Mouse (Mus musculus) brain, embryonic 18.5 days (tissue): ENCODE data around the gene Nsg2.
A peak's percentile ranks its signal among the peaks of the same experiment; 100 is the strongest.

Source experiments
- DNase-seq: peaks from one replicate; pipeline ENCODE4 v3.0.0-alpha.2; 2012; ENCODE audit warnings: low read depth, low spot score

Gene Nsg2

DNA sequence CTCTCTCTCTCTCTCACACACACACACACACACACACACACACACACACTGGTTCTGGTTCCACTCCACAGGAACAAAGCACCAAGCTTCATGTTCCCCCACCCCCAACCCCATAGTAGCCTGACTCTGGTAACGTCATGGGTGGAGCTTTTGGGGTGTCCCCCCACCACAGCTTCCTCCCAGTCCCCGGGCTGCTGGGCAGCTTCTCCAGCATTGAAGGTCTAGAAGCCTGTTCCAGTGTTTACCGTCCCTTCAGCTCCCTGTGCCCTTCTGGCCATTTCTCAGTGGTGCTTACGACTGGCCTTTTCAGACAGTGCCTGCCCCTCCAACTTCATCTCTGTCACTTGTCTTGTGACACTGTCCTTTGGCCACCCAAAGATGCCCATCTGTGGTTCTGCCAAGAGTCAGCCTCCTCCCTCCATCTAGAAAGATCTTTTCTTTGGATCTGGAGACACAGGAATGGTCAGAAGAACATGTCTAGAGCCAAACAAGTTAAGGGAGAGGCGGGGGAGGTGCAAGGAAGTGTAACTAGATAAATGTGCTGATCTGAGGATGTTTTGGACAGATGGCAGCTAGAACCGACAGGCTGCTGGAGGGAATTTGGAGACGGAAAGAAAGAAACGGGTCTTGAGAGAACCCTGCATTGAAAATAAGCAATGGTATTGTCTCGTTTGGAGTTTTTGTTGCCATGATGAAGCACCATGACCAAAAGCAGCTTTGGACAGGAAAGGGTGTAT, 11.8 kb downstream of the Nsg2 start:
- no peak for DNase-seq

DNA sequence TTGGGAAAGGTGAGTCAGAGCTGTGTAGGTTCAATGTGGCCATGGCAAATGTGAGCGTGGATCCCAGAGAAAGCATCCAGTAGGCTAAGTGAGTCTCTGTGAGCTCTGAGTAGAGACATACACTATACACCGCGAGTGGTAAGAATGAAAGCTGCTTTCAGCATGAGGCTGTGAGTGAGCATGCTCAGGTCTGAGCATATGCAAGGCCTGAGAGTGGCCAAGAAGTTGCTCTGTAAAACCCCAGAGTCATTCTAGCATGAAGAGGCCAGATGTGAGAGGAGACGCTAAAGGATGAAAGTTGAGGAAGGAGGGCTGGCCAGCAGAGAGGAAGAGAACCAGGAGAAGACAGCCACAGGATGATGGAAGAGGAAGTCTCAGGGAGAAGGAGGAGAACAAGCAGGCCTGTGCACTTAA, 12.8 kb downstream of the Nsg2 start:
- no peak for DNase-seq

DNA sequence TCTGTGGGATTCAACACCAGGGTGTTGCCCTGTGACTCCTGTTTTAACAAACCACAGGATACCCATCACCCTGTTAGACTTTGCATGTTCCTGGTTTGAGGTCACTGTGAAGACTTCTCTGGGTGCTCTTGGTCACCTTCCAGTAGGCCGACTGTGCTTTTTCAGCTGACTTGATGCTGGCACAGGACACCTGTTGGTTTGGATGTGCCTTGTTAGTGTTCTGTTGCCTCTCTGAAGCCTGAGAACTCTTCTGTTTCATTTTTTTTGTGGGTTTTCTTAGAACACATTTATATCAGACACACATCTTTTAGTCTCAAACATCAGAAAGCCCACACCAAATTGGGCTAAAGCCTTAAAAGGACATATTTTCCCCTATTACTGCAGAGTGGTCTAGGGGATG, 13.3 kb downstream of the Nsg2 start:
- DNase-seq, result no peak

DNA sequence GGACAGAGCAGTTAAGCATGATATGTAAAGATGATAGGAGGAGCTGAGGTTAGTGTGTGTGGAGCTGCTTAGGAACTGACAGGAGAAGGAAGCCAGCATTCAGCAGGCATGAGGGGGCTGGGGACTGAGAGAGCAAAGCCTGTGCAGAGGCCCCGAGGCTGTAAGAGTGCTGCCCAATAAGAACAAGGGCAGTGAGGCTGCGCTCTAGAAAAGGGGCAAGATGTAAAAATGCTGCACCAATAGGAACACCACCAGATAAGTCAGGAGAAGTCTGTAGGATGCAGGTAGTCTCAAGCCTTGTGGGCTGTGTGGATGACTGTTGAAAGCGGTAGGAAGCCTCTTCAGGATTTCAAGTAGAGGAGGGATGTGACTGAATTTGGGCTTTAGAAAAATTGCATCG, 17.9 kb downstream of the Nsg2 start:
- DNase-seq, result no peak

DNA sequence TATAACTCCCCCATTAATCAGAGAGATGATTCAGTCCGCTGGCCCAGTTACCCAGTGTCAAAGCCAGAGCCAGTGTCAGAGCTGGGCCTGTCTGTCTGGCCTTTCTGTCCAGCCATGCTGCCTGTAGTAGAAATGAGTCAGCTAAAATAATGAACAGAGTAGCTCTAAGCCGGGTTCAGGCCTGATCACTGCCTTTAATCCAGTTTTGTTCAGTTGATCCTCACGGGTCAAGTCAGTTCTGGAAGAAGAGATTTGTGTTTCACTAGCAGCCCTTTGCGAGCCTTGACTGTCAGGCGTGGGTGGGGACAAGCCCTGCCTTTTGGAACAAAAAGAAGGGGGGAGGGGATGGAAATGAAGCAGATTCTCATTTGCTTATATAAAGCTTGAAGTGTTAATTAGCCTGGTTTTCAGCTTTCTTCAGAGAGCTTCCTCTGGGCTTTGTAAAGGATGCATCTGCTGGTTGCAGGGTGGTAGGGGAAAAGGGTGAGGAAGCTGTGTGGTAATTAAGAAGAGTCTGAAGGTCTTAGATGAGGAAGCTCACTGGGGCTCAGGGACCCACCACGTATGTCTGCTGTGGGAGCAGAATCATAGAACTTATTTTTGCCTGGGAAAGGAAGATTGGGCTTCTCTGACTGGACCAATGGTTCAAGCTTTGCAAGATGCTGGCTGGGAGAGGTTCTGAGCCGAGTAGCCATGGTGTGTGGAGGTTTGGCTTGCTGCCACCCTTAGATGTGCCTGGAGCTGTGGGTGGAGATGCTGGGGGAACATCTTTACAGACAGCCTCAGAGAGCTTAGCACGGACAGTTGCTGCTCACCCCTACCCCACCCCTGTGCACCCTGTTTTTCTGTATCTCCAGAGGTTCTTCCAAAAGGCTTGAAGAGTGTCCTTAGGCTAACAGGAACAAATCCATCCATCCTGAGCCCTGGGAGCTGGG, 20.0 kb downstream of the Nsg2 start:
- peak; percentile 66 for DNase-seq

DNA sequence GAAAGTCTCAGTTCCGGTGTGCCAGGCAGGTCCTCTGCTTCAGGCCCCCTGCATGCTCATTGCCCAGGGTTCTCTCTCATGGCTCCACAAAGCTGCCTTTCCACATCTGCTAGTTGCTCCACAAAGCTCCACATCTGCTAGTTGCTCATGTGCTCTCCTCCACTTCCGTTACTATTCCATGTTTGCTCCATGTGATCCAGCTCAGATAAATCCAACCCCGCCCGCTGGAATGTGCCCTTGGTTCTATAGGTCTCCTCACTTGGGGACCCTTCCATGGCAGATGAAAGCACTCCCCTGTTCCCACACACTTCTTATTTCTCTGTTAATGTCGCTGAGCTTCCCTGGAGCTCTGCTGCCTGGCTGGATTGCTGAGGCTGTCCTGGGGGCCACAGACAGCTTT, 26.4 kb downstream of the Nsg2 start:
- DNase-seq, result no peak

DNA sequence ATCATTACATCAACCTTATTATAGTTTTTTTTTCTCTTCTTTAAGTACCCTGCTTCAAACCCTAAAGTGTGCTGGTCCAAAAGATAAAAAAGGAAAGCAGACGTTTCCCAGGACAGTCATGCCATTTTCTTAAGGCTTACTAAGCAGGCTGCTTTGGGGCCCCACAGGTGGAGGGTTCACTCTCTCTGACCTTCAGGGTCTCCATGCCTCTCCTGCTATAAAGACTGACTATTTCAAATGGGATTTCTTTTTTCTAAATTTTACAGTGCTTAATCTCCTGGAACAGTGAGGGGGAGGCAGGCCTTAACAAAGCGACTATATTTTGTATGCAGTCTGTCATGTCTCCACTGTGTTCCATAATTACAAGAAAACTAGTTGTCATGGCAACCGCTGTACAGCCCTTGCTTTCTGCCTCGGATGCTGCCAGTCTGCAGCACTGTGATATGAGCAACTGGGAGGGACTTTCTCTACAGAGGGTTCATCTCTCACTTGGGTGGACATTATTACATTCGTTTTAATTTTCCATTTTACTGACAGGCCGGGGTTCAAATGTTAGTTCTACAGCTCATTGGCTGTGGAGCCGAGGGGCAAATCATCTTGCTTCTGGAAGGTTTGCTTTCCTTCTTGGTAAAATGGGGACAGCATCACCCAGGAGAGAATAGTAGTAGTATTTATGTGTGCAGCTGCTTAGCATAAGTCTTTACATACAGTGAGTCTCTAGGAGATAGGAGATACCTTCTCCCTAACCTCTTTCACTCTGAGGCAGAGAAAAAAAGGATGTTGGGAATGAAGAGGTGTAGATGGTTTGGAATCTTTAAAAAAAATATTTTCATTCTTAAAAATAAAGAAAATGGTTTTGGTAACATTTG, 27.4 kb downstream of the Nsg2 start:
- DNase-seq, result peak; percentile 86

DNA sequence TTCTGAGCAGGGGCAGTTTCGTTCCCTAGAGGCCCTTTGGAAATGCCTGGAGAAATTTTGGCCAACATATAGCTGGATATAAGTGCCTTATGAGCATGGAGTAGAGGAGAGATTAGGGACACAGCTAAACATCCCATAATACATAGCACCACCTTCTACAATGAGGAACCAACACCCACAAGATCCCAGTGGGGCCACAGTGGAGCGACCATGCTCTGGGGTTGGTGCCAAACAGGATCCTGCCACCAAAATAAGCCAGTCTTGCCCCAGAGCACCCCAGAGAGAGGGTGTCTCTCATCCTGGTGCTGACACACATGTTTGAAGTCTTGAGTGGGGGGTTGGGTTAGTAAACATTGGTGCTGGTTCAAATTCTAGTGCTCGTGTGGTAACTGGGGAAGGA, 28.3 kb downstream of the Nsg2 start:
- DNase-seq, result no peak

DNA sequence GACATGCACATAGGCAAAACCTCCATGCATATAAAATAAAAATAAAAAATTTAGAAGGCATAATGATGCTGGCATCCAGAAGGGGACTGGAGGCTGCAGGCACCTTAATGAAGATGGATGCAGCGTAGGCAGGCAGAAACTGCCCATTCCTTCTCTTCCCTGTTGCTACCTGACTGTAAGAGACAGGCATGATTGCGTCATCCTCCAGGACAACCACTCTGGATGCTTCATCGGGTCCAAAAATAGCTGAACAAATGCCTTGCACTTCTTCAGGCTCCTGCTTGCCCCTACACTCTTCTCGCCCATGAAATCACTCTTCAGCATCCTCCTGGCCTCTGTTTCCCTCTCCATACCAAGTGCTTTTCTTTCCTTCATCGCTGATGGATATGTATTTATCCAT, 29.1 kb downstream of the Nsg2 start:
- no peak for DNase-seq

DNA sequence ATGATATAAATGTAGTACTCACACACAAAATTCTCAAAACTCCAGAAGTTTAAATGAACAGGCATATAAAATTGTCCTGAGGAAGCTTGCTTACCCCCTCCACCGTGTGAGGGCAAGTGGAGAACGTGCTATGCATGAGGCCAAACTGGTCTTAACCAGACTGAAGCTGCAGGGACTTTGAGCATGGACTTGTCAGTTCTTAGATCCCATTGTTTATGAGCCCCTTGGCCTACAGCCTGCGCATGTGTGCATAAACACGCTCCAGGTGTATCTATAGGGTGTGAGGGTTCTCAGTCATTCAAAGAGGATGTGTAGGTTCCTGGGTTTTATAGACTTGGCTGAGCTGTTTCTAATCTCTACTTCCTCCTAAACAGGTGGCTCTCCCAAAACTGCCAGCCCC, 31.1 kb downstream of the Nsg2 start:
- DNase-seq, result no peak

DNA sequence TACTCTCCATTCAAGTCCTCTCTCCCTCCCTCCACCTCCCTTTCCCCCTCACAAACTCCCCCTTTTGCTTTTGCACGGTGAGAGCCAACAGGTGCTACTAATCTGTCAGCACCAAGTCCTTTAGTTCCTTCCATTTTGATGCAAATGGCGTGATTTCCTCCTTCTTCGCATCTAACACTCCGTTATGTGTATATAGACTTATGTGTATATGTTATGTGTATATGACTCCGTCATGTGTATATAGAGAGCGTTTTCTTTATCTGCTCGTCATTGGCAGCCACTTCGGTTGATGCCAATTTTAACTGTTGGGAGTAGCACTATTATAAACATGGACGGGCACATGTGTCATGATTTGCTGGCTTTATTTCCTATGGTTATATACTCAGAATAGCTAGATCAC, 31.8 kb downstream of the Nsg2 start:
- no peak for DNase-seq

DNA sequence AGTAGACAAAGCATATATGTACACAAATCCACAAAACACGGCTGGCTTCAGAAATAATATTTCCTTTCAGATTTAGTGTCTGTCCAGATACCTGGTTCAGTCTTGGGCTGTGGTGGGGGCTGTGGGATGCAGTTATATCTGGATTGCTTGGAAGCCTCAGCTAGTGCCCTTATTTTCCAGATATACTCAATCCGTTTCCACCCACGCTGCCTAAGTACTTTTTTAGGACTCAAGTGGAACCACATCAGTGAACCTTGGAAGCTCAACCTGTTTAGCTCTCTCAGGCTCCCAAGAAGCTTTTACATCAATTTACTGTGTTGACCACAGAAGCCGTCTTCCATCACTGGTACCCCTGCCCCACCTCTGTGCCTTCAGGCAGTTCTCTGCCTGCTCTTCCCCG, 35.6 kb downstream of the Nsg2 start:
- DNase-seq, result no peak

DNA sequence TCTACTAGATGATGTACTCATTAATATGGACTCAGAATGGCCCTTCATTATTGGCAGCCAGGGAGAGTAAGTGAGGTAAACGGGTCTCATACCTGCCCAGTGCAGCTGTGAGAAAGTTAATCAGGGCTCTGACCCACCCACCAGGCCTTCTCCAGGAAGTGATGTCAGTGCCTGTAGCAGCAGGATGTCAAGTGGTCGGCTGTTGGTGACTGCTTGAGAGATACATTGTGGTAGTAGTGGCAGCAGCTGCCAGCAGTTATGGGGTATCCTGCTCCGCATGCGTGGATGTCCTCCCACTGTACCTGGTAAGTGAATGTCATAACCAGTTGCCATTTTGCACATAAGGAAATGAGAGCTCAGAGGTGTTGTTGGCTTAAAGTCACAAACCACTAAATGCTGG, 39.4 kb downstream of the Nsg2 start:
- DNase-seq, result no peak

DNA sequence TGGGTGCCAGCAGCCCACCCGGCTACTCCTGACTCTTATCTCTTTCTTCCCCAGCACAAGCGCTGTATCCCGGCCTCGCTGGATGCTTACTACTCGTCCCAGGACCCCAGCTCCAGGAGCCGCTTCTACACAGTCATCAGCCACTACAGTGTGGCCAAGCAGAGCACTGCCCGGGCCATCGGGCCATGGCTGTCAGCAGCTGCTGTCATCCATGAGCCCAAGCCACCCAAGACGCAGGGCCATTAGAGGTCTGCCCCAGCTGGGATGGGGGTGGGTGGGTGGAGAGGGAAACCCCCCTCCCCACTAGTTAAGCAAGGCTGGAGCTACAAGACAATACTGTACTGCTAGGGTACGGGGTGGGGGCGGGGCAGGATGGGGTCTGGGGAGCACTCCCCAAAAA, 57.1 kb downstream of the Nsg2 start:
- DNase-seq, result no peak

DNA sequence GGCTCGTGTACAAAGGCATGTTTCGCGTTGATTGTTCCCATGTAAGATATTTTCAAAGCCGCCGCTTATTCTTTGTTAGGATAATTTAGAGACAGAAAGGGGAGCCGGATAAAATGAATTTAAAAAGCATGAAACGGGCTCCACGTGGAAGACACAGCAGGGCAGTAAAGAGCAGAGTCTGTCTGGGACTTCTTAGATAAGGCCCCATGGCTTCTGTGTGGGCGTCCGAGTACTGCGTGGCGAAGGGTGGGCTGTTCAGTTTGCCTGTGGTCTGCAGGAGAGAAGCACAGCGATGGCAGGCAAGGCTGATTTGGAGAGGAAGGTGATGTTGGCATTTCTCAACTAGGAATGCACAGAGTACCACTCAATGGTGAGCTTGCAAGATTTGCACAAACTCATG, 57.6 kb downstream of the Nsg2 start:
- DNase-seq, result no peak

DNA sequence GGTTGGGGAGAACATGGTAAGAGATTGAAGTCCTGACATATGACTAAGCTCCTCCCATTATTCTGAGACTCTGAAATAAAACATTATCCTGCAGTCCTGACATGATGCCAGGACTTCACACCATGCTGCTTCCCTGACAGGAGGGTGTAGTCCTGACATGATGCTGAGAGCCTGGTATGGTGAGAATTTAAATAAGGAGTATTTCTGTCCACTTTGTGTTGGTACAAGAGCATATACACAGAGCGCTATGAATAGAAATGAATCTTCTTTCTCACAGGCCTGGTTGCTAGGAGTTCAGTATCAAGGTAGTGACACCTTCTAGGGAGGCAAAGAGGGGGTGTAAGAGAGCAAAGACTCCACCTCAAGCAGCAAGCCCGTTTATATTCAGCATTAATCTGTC, 60.8 kb downstream of the Nsg2 start:
- no peak for DNase-seq

DNA sequence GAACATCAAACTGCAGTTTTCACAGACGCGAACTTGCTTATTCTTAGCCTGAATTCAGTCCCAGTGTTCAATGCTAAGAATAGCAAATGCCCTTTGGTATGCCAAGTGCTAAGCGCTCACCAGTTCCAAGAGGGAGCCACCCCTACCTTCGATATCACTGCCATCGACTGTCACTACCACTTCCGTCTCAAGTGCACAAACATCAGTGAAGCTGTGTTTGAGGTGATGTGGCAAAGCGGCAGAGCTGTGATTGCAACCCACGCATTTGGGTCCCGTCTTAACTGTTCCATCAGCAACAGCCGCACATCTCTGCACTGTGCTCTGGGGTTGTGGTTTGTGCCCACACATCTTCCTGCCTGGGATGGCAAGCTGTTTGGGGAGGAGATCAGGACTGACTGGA, 61.6 kb downstream of the Nsg2 start:
- no peak for DNase-seq

DNA sequence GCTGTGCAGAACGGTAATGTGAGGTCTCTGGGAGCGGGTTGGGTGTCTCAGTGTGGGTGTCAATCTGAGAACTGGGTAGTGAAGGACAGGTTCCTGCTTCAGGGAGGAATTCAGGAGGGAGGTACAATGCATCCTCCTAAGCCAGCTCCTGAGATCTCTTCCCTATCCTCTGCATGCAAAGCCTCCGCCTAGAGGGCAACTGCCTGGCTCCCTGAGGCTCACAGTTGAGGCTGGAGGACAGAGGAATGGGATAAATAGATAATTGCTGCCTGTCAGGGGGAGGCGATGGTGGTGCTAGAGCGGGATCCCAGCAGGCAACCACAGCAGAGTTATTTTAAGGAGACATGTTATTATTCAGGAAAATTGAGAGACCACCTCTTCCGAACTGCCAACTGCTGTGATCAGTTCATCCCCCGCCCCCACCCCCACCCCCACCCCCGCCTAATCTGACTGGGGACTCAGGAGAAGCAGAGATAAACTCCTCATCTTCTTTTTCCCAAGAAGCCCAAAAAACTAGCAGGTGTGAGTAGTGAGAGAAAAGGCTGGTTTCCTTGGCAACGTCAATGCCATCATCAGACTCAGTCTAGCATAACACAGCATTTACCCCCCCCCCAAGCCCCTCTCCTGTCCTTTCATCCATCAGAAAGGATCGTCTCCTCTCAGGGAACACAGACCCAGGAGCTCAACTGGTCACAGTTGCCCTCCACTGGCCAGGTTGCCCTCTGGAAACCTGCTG, 63.7 kb downstream of the Nsg2 start:
- peak; percentile 60 for DNase-seq

DNA sequence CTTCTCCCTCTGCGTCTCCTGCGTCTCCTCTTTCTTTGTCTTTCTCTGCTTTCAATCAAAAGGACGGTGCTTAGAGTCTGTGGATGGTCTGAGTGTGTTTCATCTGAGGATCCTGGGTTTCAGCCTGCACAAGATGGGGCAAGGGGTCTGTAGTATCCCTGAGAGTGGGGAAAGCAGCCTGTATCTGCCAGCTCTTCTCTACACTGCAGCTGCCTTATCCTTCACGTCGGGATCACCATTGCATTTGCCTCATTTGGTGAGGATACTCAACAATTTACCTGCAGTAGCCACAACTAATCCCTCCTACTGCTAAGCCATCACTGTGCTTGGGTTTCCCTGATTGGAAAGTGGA, 64.2 kb downstream of the Nsg2 start:
- no peak for DNase-seq

DNA sequence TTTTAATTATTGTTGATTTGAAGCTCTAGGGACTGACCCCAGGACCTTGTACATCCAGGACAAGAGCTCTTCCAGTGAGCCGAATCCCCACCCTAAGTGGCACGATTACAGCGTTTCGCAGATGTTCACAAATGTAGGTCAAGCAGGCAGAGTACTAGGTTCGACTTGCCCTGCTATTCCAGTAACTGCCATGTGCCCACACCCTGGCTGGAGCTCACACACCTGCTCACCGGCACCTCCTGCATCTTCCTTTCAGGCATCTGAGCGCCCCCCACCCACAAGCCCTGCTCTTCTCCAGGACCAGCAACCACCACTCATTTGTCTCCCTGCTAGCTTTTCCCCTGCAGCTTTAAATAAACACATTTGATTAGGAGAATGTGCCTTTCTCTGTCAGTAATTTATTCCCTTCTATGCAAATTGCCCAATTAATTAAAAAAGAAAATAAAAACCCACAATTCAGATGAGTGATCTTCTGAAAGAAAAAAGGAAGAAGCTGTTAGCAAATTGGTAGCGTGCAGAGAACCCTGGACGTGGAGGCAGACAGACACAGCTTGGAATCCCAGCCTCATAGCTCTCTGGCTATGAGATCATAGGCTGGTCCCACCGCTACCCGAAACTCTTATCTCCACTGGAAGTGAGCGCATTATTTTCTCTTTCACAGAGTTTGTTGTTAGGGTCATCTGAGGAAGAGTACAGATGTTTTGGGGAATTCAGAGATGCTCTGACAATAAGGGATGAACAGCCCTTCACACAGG, 68.7 kb downstream of the Nsg2 start:
- DNase-seq, result no peak

DNA sequence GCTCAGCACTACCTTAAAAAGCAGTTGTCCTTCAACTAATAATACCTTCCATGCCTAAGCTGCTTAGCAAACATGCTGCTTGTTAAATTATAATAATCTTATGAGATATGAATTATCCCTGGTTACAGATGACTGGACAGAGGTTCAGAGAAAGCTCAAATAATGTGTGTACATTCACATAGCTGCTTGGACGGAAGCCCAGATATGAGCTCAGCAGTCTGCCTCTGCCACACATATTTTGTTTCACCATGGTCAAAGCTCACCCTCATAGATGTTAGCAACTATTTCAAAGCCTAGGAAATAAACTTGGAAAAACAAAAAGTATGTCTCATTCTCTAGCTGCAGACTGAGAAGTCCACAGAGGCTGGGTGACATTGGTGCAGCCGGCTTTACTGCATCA, 74.9 kb downstream of the Nsg2 start:
- no peak for DNase-seq
